Mouse (Mus musculus): Measurements from ENCODE around the gene Ablim1. TPM values are rescaled to one million over a fixed set of nuclear protein-coding genes. Genes with fewer than 3 reads are reported as not detected.

Gene Ablim1
- total and polyA plus RNA-seq, 2 experiments from 2014 or later, result 47.8 to 76.9 TPM

GRCm38 (mm10) chr19:57344678-57345077 is 30.0 kb upstream of the Ablim1 start:
- no peaks in the 10 kb centered on the region for H3K4me1 ChIP-seq (ENCODE audit: insufficient read depth)
- H3K9me3 ChIP-seq (ENCODE audit: low read length), result no peaks in the 10 kb centered on the region
- no peak for DNase-seq
- 76% methylated on average over 1 of the region's 1 CpGs for WGBS
- no peak overlapping the region for H3K4me2 ChIP-seq (ENCODE audit: low read depth)
- TF ChIP-seq CTCF (IDR thresholded peaks at IDR 0.05; ENCODE audit: low read depth), result no peak
- H3K27ac ChIP-seq (ENCODE audit: low read depth, low read length), result no peak overlapping the region
- no peak for ATAC-seq
- H3K36me3 ChIP-seq (ENCODE audit: insufficient read depth), result no peaks in the 10 kb centered on the region
- no peak overlapping the region for H3K9ac ChIP-seq
- H3K27me3 ChIP-seq (ENCODE audit: insufficient read depth, low read length), result no peaks in the 10 kb centered on the region
- H3K4me3 ChIP-seq (ENCODE audit: low read depth, low read length), result no peak overlapping the region

GRCm38 (mm10) chr19:57343860-57344259 is 29.1 kb upstream of the Ablim1 start:
- no peak overlapping the region for H3K4me2 ChIP-seq (ENCODE audit: low read depth)
- no peak overlapping the region for H3K4me3 ChIP-seq (ENCODE audit: low read depth, low read length)
- no peaks in the 10 kb centered on the region for H3K9me3 ChIP-seq (ENCODE audit: low read length)
- 78% methylated on average over 5 of the region's 5 CpGs for WGBS
- H3K27ac ChIP-seq (ENCODE audit: low read depth, low read length), result no peak overlapping the region
- no peaks in the 10 kb centered on the region for H3K27me3 ChIP-seq (ENCODE audit: insufficient read depth, low read length)
- no peak overlapping the region for H3K9ac ChIP-seq
- ATAC-seq, result no peak
- DNase-seq, result no peak
- no peaks in the 10 kb centered on the region for H3K4me1 ChIP-seq (ENCODE audit: insufficient read depth)
- no peaks in the 10 kb centered on the region for H3K36me3 ChIP-seq (ENCODE audit: insufficient read depth)
- TF ChIP-seq CTCF (IDR thresholded peaks at IDR 0.05; ENCODE audit: low read depth), result no peak

DNA sequence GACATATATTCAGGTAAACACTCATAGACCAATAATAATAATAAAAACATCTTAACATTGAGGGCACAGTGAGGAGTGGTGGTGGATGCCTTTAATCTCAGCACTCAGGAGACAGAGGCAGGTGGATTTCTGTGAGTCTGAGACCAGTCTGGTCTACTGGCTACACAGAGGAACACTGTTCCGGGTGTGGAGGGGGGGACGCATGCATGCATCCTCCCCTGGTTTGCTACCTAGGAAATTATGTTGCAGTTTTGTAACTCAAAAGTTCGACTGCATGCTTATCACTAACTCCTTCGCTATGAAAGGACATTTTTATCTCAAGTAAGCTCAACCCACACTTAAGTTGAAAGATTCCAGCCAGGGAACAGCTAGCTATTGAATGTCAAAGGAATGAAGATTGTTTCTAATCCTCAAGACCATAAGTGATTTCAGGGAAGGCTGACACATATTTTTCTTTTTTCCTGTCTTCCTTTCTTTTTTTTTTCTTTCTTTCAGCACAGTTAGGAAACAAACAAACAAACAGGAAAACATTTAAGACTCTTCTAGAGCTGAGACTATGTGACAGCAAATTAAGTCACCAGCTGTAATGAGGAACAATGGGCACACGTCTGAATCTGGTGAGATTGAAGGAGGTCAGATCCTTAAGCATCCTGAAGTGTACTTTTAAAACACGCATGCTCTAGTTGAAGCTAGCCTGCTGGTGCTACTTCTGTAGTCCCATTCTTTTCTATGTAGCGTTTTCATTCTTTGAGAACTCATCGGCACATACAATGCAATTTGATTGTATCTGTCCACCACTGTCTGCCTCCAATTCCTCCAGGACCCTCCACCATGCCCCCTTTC is 26.4 kb upstream of the Ablim1 start:
- no peaks in the 10 kb centered on the region for H3K9me3 ChIP-seq (ENCODE audit: low read length)
- no peak for ATAC-seq
- no peak for DNase-seq
- H3K9ac ChIP-seq, result no peak overlapping the region
- H3K4me2 ChIP-seq (ENCODE audit: low read depth), result no peak overlapping the region
- no peak overlapping the region for H3K27ac ChIP-seq (ENCODE audit: low read depth, low read length)
- H3K36me3 ChIP-seq (ENCODE audit: insufficient read depth), result no peaks in the 10 kb centered on the region
- WGBS, result 76% methylated on average over 8 of the region's 8 CpGs
- no peaks in the 10 kb centered on the region for H3K4me1 ChIP-seq (ENCODE audit: insufficient read depth)
- no peak for TF ChIP-seq CTCF (IDR thresholded peaks at IDR 0.05; ENCODE audit: low read depth)
- no peaks in the 10 kb centered on the region for H3K27me3 ChIP-seq (ENCODE audit: insufficient read depth, low read length)
- H3K4me3 ChIP-seq (ENCODE audit: low read depth, low read length), result no peak overlapping the region

DNA sequence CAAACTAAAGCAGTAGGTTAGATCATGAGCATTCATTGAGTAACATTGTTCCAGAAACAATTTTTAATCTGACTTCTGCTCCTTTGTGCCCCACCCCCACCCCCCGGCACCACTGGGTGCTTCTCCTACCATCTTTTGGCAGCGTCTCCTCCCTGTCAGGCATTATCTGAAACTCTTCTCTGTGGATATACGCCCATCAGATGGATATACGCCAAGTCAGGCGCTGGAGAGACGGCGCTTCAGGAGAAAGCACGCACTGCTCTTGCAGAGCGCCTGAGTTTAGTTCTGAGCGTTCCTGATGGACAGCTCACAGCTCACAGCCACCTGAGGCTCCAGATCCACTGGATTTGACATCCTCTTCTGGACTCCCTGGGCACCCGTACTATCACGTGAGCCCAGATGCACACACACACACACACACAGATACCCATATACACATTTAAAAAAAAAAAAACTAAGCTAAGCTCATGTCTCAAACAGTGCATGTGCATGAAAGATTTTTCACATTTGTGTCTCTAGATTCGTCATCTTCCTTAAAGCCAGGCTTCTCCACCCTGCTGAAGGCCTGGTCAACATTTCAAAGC is 24.7 kb upstream of the Ablim1 start:
- H3K9ac ChIP-seq, result no peak overlapping the region
- H3K27me3 ChIP-seq (ENCODE audit: insufficient read depth, low read length), result no peaks in the 10 kb centered on the region
- H3K27ac ChIP-seq (ENCODE audit: low read depth, low read length), result no peak overlapping the region
- 71% methylated on average over 13 of the region's 13 CpGs for WGBS
- no peak overlapping the region for H3K4me2 ChIP-seq (ENCODE audit: low read depth)
- ATAC-seq (no peak), DNase-seq (no peak)
- no peaks in the 10 kb centered on the region for H3K4me1 ChIP-seq (ENCODE audit: insufficient read depth)
- no peak for TF ChIP-seq CTCF (IDR thresholded peaks at IDR 0.05; ENCODE audit: low read depth)
- H3K9me3 ChIP-seq (ENCODE audit: low read length), result no peaks in the 10 kb centered on the region
- H3K4me3 ChIP-seq (ENCODE audit: low read depth, low read length), result no peak overlapping the region
- no peaks in the 10 kb centered on the region for H3K36me3 ChIP-seq (ENCODE audit: insufficient read depth)

GRCm38 (mm10) chr19:57335135-57335534 is 20.4 kb upstream of the Ablim1 start:
- no peaks in the 10 kb centered on the region for H3K27me3 ChIP-seq (ENCODE audit: insufficient read depth, low read length)
- TF ChIP-seq CTCF (IDR thresholded peaks at IDR 0.05; ENCODE audit: low read depth), result no peak
- no peak overlapping the region for H3K27ac ChIP-seq (ENCODE audit: low read depth, low read length)
- H3K9me3 ChIP-seq (ENCODE audit: low read length), result no peaks in the 10 kb centered on the region
- WGBS, result 47% methylated on average over 8 of the region's 8 CpGs
- no peak overlapping the region for H3K9ac ChIP-seq
- no peak overlapping the region for H3K4me3 ChIP-seq (ENCODE audit: low read depth, low read length)
- DNase-seq (no peak), ATAC-seq (no peak)
- H3K4me1 ChIP-seq (ENCODE audit: insufficient read depth), result no peaks in the 10 kb centered on the region
- H3K4me2 ChIP-seq (ENCODE audit: low read depth), result no peak overlapping the region
- no peaks in the 10 kb centered on the region for H3K36me3 ChIP-seq (ENCODE audit: insufficient read depth)

- Histone ChIP-seq H3K4me2 (ENCODE audit: low read depth) (no peak overlapping the region), H3K4me1 (ENCODE audit: insufficient read depth) (no peaks in the 10 kb centered on the region), H3K27me3 (ENCODE audit: insufficient read depth, low read length) (no peaks in the 10 kb centered on the region), H3K9ac (no peak overlapping the region), H3K27ac (ENCODE audit: low read depth, low read length) (no peak overlapping the region), H3K9me3 (ENCODE audit: low read length) (no peaks in the 10 kb centered on the region), H3K4me3 (ENCODE audit: low read depth, low read length) (no peak overlapping the region), H3K36me3 (ENCODE audit: insufficient read depth) (no peaks in the 10 kb centered on the region)
- WGBS, result 80% methylated on average over 4 of the region's 4 CpGs
- no peak for TF ChIP-seq CTCF (IDR thresholded peaks at IDR 0.05; ENCODE audit: low read depth)
- ATAC-seq, result no peak
- no peak for DNase-seq
These were observed 18.6 kb upstream of the Ablim1 start for GRCm38 (mm10) chr19:57333356-57333755.

DNA sequence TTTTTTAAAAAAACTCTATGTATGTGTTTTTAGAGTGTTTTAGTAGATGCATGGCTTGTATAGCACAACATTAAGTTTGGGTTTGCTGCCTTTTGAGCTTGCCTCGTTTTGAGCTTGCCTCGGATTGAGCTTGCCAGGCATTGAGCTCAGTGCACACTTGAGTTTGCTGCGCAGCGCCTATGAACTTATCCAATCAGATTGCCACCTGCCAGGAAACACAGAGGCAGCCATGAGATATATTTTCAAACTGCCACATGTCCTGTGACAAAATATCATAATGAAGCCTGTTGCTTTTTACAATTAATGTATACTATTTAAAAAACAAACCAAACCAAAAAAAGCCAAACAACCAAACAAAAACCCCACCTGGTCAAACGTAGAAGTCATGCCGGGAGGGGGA is 16.5 kb upstream of the Ablim1 start:
- no peak overlapping the region for H3K4me3 ChIP-seq (ENCODE audit: low read depth, low read length)
- no peak for TF ChIP-seq CTCF (IDR thresholded peaks at IDR 0.05; ENCODE audit: low read depth)
- WGBS, result 67% methylated on average over 6 of the region's 6 CpGs
- DNase-seq (no peak), ATAC-seq (no peak)
- no peak overlapping the region for H3K9ac ChIP-seq
- no peak overlapping the region for H3K27ac ChIP-seq (ENCODE audit: low read depth, low read length)
- no peaks in the 10 kb centered on the region for H3K4me1 ChIP-seq (ENCODE audit: insufficient read depth)
- no peaks in the 10 kb centered on the region for H3K9me3 ChIP-seq (ENCODE audit: low read length)
- no peaks in the 10 kb centered on the region for H3K36me3 ChIP-seq (ENCODE audit: insufficient read depth)
- H3K4me2 ChIP-seq (ENCODE audit: low read depth), result no peak overlapping the region
- no peaks in the 10 kb centered on the region for H3K27me3 ChIP-seq (ENCODE audit: insufficient read depth, low read length)

Data from forebrain, postnatal 0 days (tissue).